Mouse (Mus musculus): ENCODE measurements at regions not wholly inside any gene's neighbourhood (a gene's known extent, or its start where the extent isn't known, plus 50 kb on each side); places are given as distances from the start of the nearest gene placed in this dataset.

- Histone ChIP-seq H3K27ac (ENCODE audit: insufficient read depth, low read depth) (no peak overlapping the region), H3K4me2 (ENCODE audit: insufficient read depth, low read depth, poor library complexity, severe bottlenecking) (no peak overlapping the region), H3K9me3 (replicated peaks; ENCODE audit: low read length) (peaks cover 4% of the 10 kb centered on the region), H3K27me3 (replicated peaks) (no peaks in the 10 kb centered on the region), H3K4me1 (ENCODE audit: control insufficient read depth in 1 of 2, insufficient read depth in 2 of 2) (no peaks in the 10 kb centered on the region), H3K4me3 (replicated peaks in 1 of 3; ENCODE audit: low read depth in 2 of 3, low read length in 2 of 3, poor library complexity in 1 of 3) (no peak overlapping the region), H3K9ac (ENCODE audit: insufficient read depth, low read depth) (no peak overlapping the region), H3K36me3 (replicated peaks in 1 of 2; ENCODE audit: control insufficient read depth in 1 of 2, insufficient read depth in 1 of 2, low read length in 1 of 2) (no peaks in the 10 kb centered on the region), H3K79me2 (replicated peaks; ENCODE audit: control insufficient read depth, extremely low read depth, insufficient read depth, poor library complexity, severe bottlenecking) (no peaks in the 10 kb centered on the region)
- DNase-seq (ENCODE audit: extremely low read depth), result peak; percentile 29
- TF ChIP-seq CTCF (conservative IDR thresholded peaks at IDR 0.05 in 1 of 2, IDR thresholded peaks at IDR 0.05 in 1 of 2; ENCODE audit: low read depth in 2 of 2, low read length in 2 of 2), result peak in 1 of 2 experiments; percentile 29; a peak in 2 of 4 replicates
- TF ChIP-seq MYC (IDR thresholded peaks at IDR 0.05; ENCODE audit: low read depth, low read length), result no peak
- TF ChIP-seq E2F4 (IDR thresholded peaks at IDR 0.05; ENCODE audit: insufficient replicate concordance, low read depth, low read length), result no peak
- peak; percentile 27 for TF ChIP-seq RAD21 (IDR thresholded peaks at IDR 0.05; ENCODE audit: low read depth, low read length)
- in situ Hi-C loops (cut with MboI; ENCODE audit: low pct_ligation_motif_present, low pct_unique_long_range_greater_than_20kb, low sequenced_read_pairs), result no loop called here
- dilution Hi-C loops (cut with MboI; ENCODE audit: extremely low pct_ligation_motif_present, extremely low pct_unique_long_range_greater_than_20kb, low sequenced_read_pairs), result no loop called here
Measured at GRCm38 (mm10) chr3:73134316-73134715, 76.7 kb upstream of the Slitrk3 start.

- DNase-seq (ENCODE audit: extremely low read depth), result no peak
- Histone ChIP-seq H3K27ac (ENCODE audit: insufficient read depth, low read depth) (no peak overlapping the region), H3K27me3 (replicated peaks) (no peaks in the 10 kb centered on the region), H3K79me2 (replicated peaks; ENCODE audit: control insufficient read depth, extremely low read depth, insufficient read depth, poor library complexity, severe bottlenecking) (no peaks in the 10 kb centered on the region), H3K9me3 (replicated peaks; ENCODE audit: low read length) (no peaks in the 10 kb centered on the region), H3K4me1 (ENCODE audit: control insufficient read depth in 1 of 2, insufficient read depth in 2 of 2) (no peaks in the 10 kb centered on the region), H3K4me2 (ENCODE audit: insufficient read depth, low read depth, poor library complexity, severe bottlenecking) (no peak overlapping the region), H3K9ac (ENCODE audit: insufficient read depth, low read depth) (no peak overlapping the region), H3K4me3 (replicated peaks in 1 of 3; ENCODE audit: low read depth in 2 of 3, low read length in 2 of 3, poor library complexity in 1 of 3) (no peak overlapping the region), H3K36me3 (replicated peaks in 1 of 2; ENCODE audit: control insufficient read depth in 1 of 2, insufficient read depth in 1 of 2, low read length in 1 of 2) (no peaks in the 10 kb centered on the region)
- no peak for TF ChIP-seq TCF12 (IDR thresholded peaks at IDR 0.05; ENCODE audit: low read depth, low read length)
- no peak for TF ChIP-seq ELF1 (IDR thresholded peaks at IDR 0.05; ENCODE audit: low read depth, low read length)
- no peak for TF ChIP-seq MAZ (IDR thresholded peaks at IDR 0.05; ENCODE audit: low read depth, low read length)
- no peak for TF ChIP-seq RAD21 (IDR thresholded peaks at IDR 0.05; ENCODE audit: low read depth, low read length)
- TF ChIP-seq ZMIZ1 (IDR thresholded peaks at IDR 0.05; ENCODE audit: low read depth, low read length), result no peak
- no peak for TF ChIP-seq ZKSCAN1 (IDR thresholded peaks at IDR 0.05; ENCODE audit: borderline replicate concordance, low read depth, low read length)
- no peak for TF ChIP-seq GABPA (IDR thresholded peaks at IDR 0.05; ENCODE audit: insufficient replicate concordance, low read depth, low read length)
- TF ChIP-seq E2F4 (IDR thresholded peaks at IDR 0.05; ENCODE audit: insufficient replicate concordance, low read depth, low read length), result no peak
- TF ChIP-seq EP300 (IDR thresholded peaks at IDR 0.05; ENCODE audit: low read length), result no peak
- TF ChIP-seq RCOR1 (conservative IDR thresholded peaks at IDR 0.05; ENCODE audit: low read depth, low read length), result no peak
- TF ChIP-seq POLR2A (IDR thresholded peaks at IDR 0.05; ENCODE audit: low read depth, low read length), result no peak
- TF ChIP-seq ETS1 (conservative IDR thresholded peaks at IDR 0.05; ENCODE audit: low read depth, low read length), result no peak
- no peak for TF ChIP-seq PAX5 (IDR thresholded peaks at IDR 0.05; ENCODE audit: low read length)
- no peak for TF ChIP-seq ZC3H11A (IDR thresholded peaks at IDR 0.05; ENCODE audit: low read depth, low read length)
- TF ChIP-seq MXI1 (IDR thresholded peaks at IDR 0.05; ENCODE audit: low read depth, low read length), result no peak
- no peak for TF ChIP-seq ZNF384 (IDR thresholded peaks at IDR 0.05; ENCODE audit: low read depth, low read length)
- no peak for TF ChIP-seq JUN (IDR thresholded peaks at IDR 0.05; ENCODE audit: insufficient read depth, low read depth, low read length)
- no peak for TF ChIP-seq USF1 (IDR thresholded peaks at IDR 0.05; ENCODE audit: low read depth, low read length)
- dilution Hi-C loops (cut with MboI; ENCODE audit: extremely low pct_ligation_motif_present, extremely low pct_unique_long_range_greater_than_20kb, low sequenced_read_pairs) (no loop called here), in situ Hi-C loops (cut with MboI; ENCODE audit: low pct_ligation_motif_present, low pct_unique_long_range_greater_than_20kb, low sequenced_read_pairs) (no loop called here)
Measured at GRCm38 (mm10) chr3:73125143-73125542, 67.5 kb upstream of the Slitrk3 start.

All from CH12.LX (cell line).